Mouse (Mus musculus) heart, embryonic 11.5 days (tissue): ENCODE results near the gene Kcnj12. TPM values are rescaled to one million over a fixed set of nuclear protein-coding genes. Genes with fewer than 3 reads are reported as not detected.

Source experiments
- ATAC-seq: fragments of 200-750 bp; cut with Nextera tagmentation; replicated peaks from 2 replicates; pipeline ENCODE4 v1.8.0; 2017; ENCODE audit warnings: moderate library complexity; ENCODE audit not compliant: insufficient number of reproducible peaks, low FRiP score, low TSS enrichment
- H3K27ac ChIP-seq: fragments of 300-500 bp; sonication (generic); 2 replicates; pipeline ENCODE4 v1.5.1; 2014; ENCODE audit warnings: mild to moderate bottlenecking, low read depth, low read length
- H3K27me3 ChIP-seq: fragments of 300-500 bp; sonication (generic); 2 replicates; pipeline ENCODE4 v1.6.1; 2014; ENCODE audit warnings: mild to moderate bottlenecking, low read length, mixed read lengths; ENCODE audit not compliant: control insufficient read depth, insufficient read depth
- H3K36me3 ChIP-seq: fragments of 300-500 bp; sonication (generic); 2 replicates; pipeline ENCODE4 v1.6.1; 2014; ENCODE audit warnings: mild to moderate bottlenecking, low read length, moderate library complexity, mixed read lengths; ENCODE audit not compliant: control insufficient read depth, insufficient read depth
- H3K4me1 ChIP-seq: fragments of 300-500 bp; sonication (generic); 2 replicates; pipeline ENCODE4 v1.6.1; 2014; ENCODE audit warnings: low read length; ENCODE audit not compliant: control insufficient read depth, insufficient read depth
- H3K4me2 ChIP-seq: fragments of 300-500 bp; sonication (generic); 2 replicates; pipeline ENCODE4 v1.6.1; 2014; ENCODE audit warnings: mild to moderate bottlenecking, moderate library complexity
- H3K4me3 ChIP-seq: fragments of 300-500 bp; sonication (generic); 2 replicates; pipeline ENCODE4 v1.5.1; 2014; ENCODE audit warnings: low read depth, low read length
- H3K9ac ChIP-seq: fragments of 300-500 bp; sonication (generic); 2 replicates; pipeline ENCODE4 v1.6.1; 2014; ENCODE audit warnings: mild to moderate bottlenecking, low read depth, low read length, moderate library complexity
- H3K9me3 ChIP-seq: fragments of 300-500 bp; sonication (generic); replicated peaks from 2 replicates; pipeline ENCODE4 v1.6.1; 2016; ENCODE audit warnings: low read length; ENCODE audit not compliant: control insufficient read depth
- whole genome bisulfite sequencing: fragments of 180-500 bp; shearing (Covaris S2); extraction: QIAGEN DNeasy Blood & Tissue Kit; methylation state at CpG from one replicate; pipeline ENCODE4 v1.1.7; 2014; ENCODE audit not compliant: insufficient replicate concordance; 5-methylcytosine and 5-hydroxymethylcytosine counted together
- polyA plus RNA-seq: library from polyadenylated mRNA; unstranded; fragments of >200 nt; fragmentation: Nextera tagmentation; extraction: Ambion mirVana; gene quantifications from 2 replicates; pipeline ENCODE4 v1.2.1, GENCODE M21; 2014

The Kcnj12 gene
- polyA plus RNA-seq, 1 experiment from 2014 or later, result 2.0 TPM

GRCm38 (mm10) chr11:61038277-61038782, 16.0 kb downstream of the Kcnj12 start:
- no peak overlapping the region for H3K9ac ChIP-seq
- H3K27me3 ChIP-seq, result 0 out of 2 replicates have a peak, but pooled peaks cover 4% of the 10 kb centered on the region
- H3K4me2 ChIP-seq, result no peak overlapping the region
- no peaks in the 10 kb centered on the region for H3K36me3 ChIP-seq
- peaks cover 11% of the 10 kb centered on the region for H3K4me1 ChIP-seq
- no peak for ATAC-seq
- 71% methylated on average over 9 of the region's 9 CpGs for WGBS
- H3K27ac ChIP-seq, result no peak overlapping the region
- H3K4me3 ChIP-seq, result no peak overlapping the region
- H3K9me3 ChIP-seq, result no peaks in the 10 kb centered on the region

DNA sequence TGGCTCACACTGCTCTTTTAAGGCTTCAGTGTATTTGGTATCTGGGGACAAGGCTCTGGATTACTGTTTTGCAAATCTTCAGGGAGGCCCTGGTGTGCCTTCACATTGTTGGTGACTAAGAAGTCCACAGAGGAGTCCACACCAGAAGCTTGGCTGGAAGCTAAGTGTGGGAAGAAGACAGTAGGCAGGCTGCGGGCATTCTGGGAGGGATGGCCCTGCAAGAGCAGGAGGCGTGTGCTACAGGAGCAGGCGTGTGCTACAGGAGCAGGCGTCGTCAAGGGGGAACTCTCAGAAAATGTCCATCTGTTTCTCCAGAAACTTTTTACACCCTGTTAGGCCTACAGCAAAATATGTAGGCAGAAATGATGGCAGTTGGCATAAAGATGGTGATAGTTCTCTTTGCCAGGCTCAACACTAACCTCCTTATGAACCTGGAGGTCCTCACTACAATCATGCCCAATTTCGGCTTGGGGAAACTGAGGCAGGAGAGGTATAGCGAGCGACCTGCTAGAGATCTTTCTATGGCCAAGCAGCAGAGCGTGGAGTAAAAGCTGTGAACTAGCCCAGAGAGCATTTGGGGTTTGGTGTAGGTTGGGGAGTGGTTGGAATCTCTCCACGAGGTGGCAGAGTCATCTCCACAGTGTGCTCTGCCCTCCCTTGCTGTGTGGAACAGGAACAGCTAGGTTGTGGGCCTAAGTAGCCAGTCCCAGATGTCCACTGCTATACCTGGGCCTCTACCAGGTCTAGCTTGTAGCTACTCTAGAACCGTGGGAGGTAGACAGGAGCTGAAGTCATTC, 18.7 kb downstream of the Kcnj12 start:
- WGBS, result 71% methylated on average over 11 of the region's 11 CpGs
- H3K27ac ChIP-seq, result no peak overlapping the region
- no peak for ATAC-seq

GRCm38 (mm10) chr11:61042593-61042992, 20.2 kb downstream of the Kcnj12 start:
- Histone ChIP-seq H3K4me2 (peak overlapping the region; percentile 14; the same call in 1 of the 2 replicates), H3K27ac (no peak overlapping the region), H3K9me3 (no peaks in the 10 kb centered on the region), H3K4me3 (no peak overlapping the region), H3K36me3 (no peaks in the 10 kb centered on the region), H3K27me3 (0 out of 2 replicates have a peak, but pooled peaks cover 7% of the 10 kb centered on the region), H3K9ac (no peak overlapping the region), H3K4me1 (peaks cover 11% of the 10 kb centered on the region)
- 6% methylated on average over 8 of the region's 8 CpGs for WGBS
- ATAC-seq, result no peak

More for the DNA sequence above, 18.7 kb downstream of the Kcnj12 start:
- no peaks in the 10 kb centered on the region for H3K36me3 ChIP-seq
- H3K4me2 ChIP-seq, result no peak overlapping the region
- H3K4me1 ChIP-seq, result peaks cover 11% of the 10 kb centered on the region
- 0 out of 2 replicates have a peak, but pooled peaks cover 7% of the 10 kb centered on the region for H3K27me3 ChIP-seq
- H3K9ac ChIP-seq, result no peak overlapping the region
- no peak overlapping the region for H3K4me3 ChIP-seq
- H3K9me3 ChIP-seq, result no peaks in the 10 kb centered on the region

GRCm38 (mm10) chr11:61043055-61043992, 21.0 kb downstream of the Kcnj12 start:
- Histone ChIP-seq H3K4me1 (peaks cover 10% of the 10 kb centered on the region), H3K36me3 (no peaks in the 10 kb centered on the region), H3K4me2 (peak overlapping the region; percentile 14; the same call in 1 of the 2 replicates), H3K4me3 (no peak overlapping the region), H3K9me3 (no peaks in the 10 kb centered on the region), H3K27me3 (0 out of 2 replicates have a peak, but pooled peaks cover 7% of the 10 kb centered on the region), H3K9ac (no peak overlapping the region), H3K27ac (no peak overlapping the region)
- WGBS, result 73% methylated on average over 12 of the region's 12 CpGs
- no peak for ATAC-seq

GRCm38 (mm10) chr11:61044741-61045140, 22.4 kb downstream of the Kcnj12 start:
- no peak overlapping the region for H3K27ac ChIP-seq
- no peaks in the 10 kb centered on the region for H3K9me3 ChIP-seq
- H3K27me3 ChIP-seq, result 0 out of 2 replicates have a peak, but pooled peaks cover 7% of the 10 kb centered on the region
- no peak overlapping the region for H3K4me2 ChIP-seq
- WGBS, result 73% methylated on average over 5 of the region's 5 CpGs
- H3K36me3 ChIP-seq, result no peaks in the 10 kb centered on the region
- ATAC-seq, result no peak
- peaks cover 8% of the 10 kb centered on the region for H3K4me1 ChIP-seq
- H3K9ac ChIP-seq, result no peak overlapping the region
- no peak overlapping the region for H3K4me3 ChIP-seq

DNA sequence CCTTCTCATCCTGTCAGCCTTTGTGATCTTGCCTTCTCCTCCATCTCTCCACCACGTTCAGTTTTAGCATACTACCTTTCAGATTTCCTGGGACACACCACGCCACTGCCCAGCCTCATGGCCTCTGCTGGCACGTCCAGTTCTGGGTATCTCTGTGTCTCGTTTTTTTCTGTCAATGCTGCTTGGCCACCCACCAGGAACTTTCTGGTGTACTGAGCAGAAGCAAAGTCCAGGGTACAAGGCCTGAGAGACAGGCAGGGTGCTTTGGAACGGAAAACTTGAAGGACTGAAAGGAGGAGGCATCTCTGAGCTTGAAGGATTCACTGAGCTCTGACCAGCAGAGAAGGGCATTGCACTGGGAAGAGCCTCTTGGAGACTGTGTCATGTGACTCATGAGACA, 25.1 kb downstream of the Kcnj12 start:
- Histone ChIP-seq H3K27ac (no peak overlapping the region), H3K4me2 (no peak overlapping the region), H3K4me1 (peaks cover 9% of the 10 kb centered on the region), H3K27me3 (0 out of 2 replicates have a peak, but pooled peaks cover 3% of the 10 kb centered on the region), H3K36me3 (no peaks in the 10 kb centered on the region), H3K4me3 (no peak overlapping the region), H3K9me3 (no peaks in the 10 kb centered on the region), H3K9ac (no peak overlapping the region)
- ATAC-seq, result no peak
- 66% methylated on average over 5 of the region's 5 CpGs for WGBS

DNA sequence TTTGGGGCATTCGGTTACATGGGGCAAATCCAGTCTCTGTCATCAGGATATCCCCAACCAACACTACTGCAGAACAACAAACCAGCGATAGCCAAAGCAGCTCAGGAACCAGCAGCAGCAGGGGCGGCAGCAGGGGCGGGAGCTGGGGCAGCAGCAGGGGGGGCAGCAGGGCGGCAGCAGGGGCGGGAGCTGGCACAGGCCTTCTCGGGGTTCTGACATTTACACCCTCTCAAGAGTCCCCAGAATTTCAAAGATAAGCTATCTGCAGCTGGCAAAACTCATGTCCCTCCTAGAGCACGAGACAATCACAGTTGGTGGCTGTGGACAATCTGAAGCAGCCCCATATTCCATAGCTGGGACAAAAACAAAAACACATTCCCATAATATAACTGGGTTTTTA, 28.8 kb downstream of the Kcnj12 start:
- H3K9ac ChIP-seq, result no peak overlapping the region
- H3K4me2 ChIP-seq, result 0 out of 2 replicates have a peak overlapping the region, but pooled peaks have one; percentile 2
- 16% methylated on average over 8 of the region's 8 CpGs for whole genome bisulfite sequencing

DNA sequence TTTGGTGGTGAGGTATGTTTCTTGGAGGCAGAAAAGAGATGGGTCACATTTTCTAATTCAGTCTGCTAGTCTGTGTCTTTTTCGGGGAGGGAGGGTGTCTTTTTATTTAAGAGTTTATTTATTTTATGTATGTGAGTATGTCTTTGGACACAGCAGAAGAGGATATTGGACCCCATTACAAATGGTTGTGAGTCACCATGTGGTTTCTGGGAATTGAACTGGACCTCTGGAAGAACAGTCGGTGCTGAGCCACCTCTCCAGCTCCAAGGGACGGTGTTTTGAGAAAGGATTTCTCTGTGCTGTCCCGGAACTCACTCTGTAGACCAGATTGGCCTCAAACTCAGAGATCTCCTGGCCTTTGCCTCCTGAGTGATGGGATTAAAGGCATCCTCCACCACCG, 34.5 kb downstream of the Kcnj12 start:
- Histone ChIP-seq H3K4me1 (peaks cover 12% of the 10 kb centered on the region; the same call in 1 of the 2 replicates), H3K9me3 (no peaks in the 10 kb centered on the region), H3K4me2 (no peak overlapping the region), H3K36me3 (no peaks in the 10 kb centered on the region), H3K27ac (no peak overlapping the region), H3K27me3 (no peaks in the 10 kb centered on the region), H3K4me3 (no peak overlapping the region), H3K9ac (no peak overlapping the region)
- ATAC-seq, result no peak
- WGBS, result 74% methylated on average over 5 of the region's 5 CpGs

More for the DNA sequence above, 28.8 kb downstream of the Kcnj12 start:
- Histone ChIP-seq H3K4me3 (no peak overlapping the region), H3K9me3 (no peaks in the 10 kb centered on the region), H3K27me3 (no peaks in the 10 kb centered on the region), H3K36me3 (no peaks in the 10 kb centered on the region), H3K4me1 (peaks cover 3% of the 10 kb centered on the region; the same call in 1 of the 2 replicates), H3K27ac (no peak overlapping the region)
- ATAC-seq, result no peak
